Mouse (Mus musculus) lung, embryonic 16.5 days (tissue): Measurements from ENCODE around the gene Slc38a2. TPM values are rescaled to one million over a fixed set of nuclear protein-coding genes. Genes with fewer than 3 reads are reported as not detected.
A peak's percentile ranks its signal among the peaks of the same experiment; 100 is the strongest.

ENCODE experiments used
- ATAC-seq: fragments of 200-750 bp; cut with Nextera tagmentation; 2 replicates; pipeline ENCODE4 v1.8.0; 2017; ENCODE audit warnings: low read depth, mild to moderate bottlenecking, moderate library complexity
- H3K27ac ChIP-seq: fragments of 300-500 bp; sonication (generic); 2 replicates; pipeline ENCODE4 v1.5.1; 2014; ENCODE audit warnings: mild to moderate bottlenecking, control low read depth, low read length
- H3K27me3 ChIP-seq: fragments of 300-500 bp; sonication (generic); 2 replicates; pipeline ENCODE4 v1.6.1; 2014; ENCODE audit warnings: low read depth, low read length, mixed read lengths; ENCODE audit not compliant: control insufficient read depth, insufficient read depth
- H3K36me3 ChIP-seq: fragments of 300-500 bp; sonication (generic); 2 replicates; pipeline ENCODE4 v1.6.1; 2014; ENCODE audit warnings: low read length; ENCODE audit not compliant: control insufficient read depth, insufficient read depth
- H3K4me1 ChIP-seq: fragments of 300-500 bp; sonication (generic); replicated peaks from 2 replicates; pipeline ENCODE4 v1.6.1; 2014; ENCODE audit warnings: low read length, mixed read lengths; ENCODE audit not compliant: control insufficient read depth, insufficient read depth
- H3K4me2 ChIP-seq: fragments of 300-500 bp; sonication (generic); 2 replicates; pipeline ENCODE4 v1.6.1; 2014; ENCODE audit warnings: low read depth, low read length, control low read depth
- H3K4me3 ChIP-seq: fragments of 300-500 bp; sonication (generic); 2 replicates; pipeline ENCODE4 v1.5.1; 2014; ENCODE audit warnings: mild to moderate bottlenecking, low read length, control low read depth
- H3K9ac ChIP-seq: fragments of 300-500 bp; sonication (generic); 2 replicates; pipeline ENCODE4 v1.6.1; 2014; ENCODE audit warnings: low read length, control low read depth
- H3K9me3 ChIP-seq: fragments of 300-500 bp; sonication (generic); 2 replicates; pipeline ENCODE4 v1.6.1; 2016; ENCODE audit warnings: low read length; ENCODE audit not compliant: control insufficient read depth
- WGBS: fragments of 180-500 bp; shearing (Covaris S2); extraction: QIAGEN DNeasy Blood & Tissue Kit; methylation state at CpG from one replicate; pipeline ENCODE4 v1.1.7; 2014; 5-methylcytosine and 5-hydroxymethylcytosine counted together
- polyA plus RNA-seq: library from polyadenylated mRNA; unstranded; fragments of >200 nt; fragmentation: Nextera tagmentation; extraction: Ambion mirVana; gene quantifications from 2 replicates; pipeline ENCODE4 v1.2.1, GENCODE M21; 2015

Gene Slc38a2
- polyA plus RNA-seq, 1 experiment from 2014 or later = 155 TPM

- Histone ChIP-seq H3K27ac (peak within 1 kb of the TSS; percentile 97), H3K9me3 (no peaks in the 10 kb centered on the region), H3K27me3 (peaks cover 4% of the 10 kb centered on the region; the same call in 1 of the 2 replicates), H3K4me1 (peaks cover 11% of the 10 kb centered on the region; the same call in 1 of the 2 replicates), H3K4me3 (peak within 1 kb of the TSS; percentile 77), H3K36me3 (no peaks in the 10 kb centered on the region), H3K9ac (peak within 1 kb of the TSS; percentile 88), H3K4me2 (peak within 1 kb of the TSS; percentile 98)
- under 1% methylated on average over 65 of the region's 70 CpGs for WGBS
- peak; percentile 73 for ATAC-seq
Observed at GRCm38 (mm10) chr15:96642436-96643405, 56.8 kb downstream of the Slc38a2 start, which contains the start of gene Slc38a1. Gene Slc38a1 (minus strand): TSS chr15:96642913.

GRCm38 (mm10) chr15:96641821-96642435 is 57.6 kb downstream of the Slc38a2 start:
- Histone ChIP-seq H3K36me3 (no peaks in the 10 kb centered on the region), H3K9me3 (no peaks in the 10 kb centered on the region), H3K27ac (peak overlapping the region; percentile 97), H3K9ac (peak overlapping the region; percentile 88), H3K4me1 (peaks cover 11% of the 10 kb centered on the region; the same call in 1 of the 2 replicates), H3K4me3 (peak overlapping the region; percentile 77), H3K4me2 (peak overlapping the region; percentile 98), H3K27me3 (peaks cover 4% of the 10 kb centered on the region; the same call in 1 of the 2 replicates)
- ATAC-seq = peak; percentile 24; the same call in 1 of the 2 replicates
- under 1% methylated on average over 31 of the region's 31 CpGs for WGBS

- Histone ChIP-seq H3K4me3 (peak overlapping the region; percentile 77), H3K9ac (peak overlapping the region; percentile 85), H3K27ac (peak overlapping the region; percentile 95), H3K4me2 (peak overlapping the region; percentile 98), H3K4me1 (peaks cover 11% of the 10 kb centered on the region; the same call in 1 of the 2 replicates), H3K9me3 (no peaks in the 10 kb centered on the region), H3K36me3 (no peaks in the 10 kb centered on the region), H3K27me3 (peaks cover 4% of the 10 kb centered on the region; the same call in 1 of the 2 replicates)
- WGBS = under 1% methylated on average over 63 of the region's 63 CpGs
- peak; percentile 73 for ATAC-seq
Observed at GRCm38 (mm10) chr15:96641111-96641820, 58.3 kb downstream of the Slc38a2 start.

DNA sequence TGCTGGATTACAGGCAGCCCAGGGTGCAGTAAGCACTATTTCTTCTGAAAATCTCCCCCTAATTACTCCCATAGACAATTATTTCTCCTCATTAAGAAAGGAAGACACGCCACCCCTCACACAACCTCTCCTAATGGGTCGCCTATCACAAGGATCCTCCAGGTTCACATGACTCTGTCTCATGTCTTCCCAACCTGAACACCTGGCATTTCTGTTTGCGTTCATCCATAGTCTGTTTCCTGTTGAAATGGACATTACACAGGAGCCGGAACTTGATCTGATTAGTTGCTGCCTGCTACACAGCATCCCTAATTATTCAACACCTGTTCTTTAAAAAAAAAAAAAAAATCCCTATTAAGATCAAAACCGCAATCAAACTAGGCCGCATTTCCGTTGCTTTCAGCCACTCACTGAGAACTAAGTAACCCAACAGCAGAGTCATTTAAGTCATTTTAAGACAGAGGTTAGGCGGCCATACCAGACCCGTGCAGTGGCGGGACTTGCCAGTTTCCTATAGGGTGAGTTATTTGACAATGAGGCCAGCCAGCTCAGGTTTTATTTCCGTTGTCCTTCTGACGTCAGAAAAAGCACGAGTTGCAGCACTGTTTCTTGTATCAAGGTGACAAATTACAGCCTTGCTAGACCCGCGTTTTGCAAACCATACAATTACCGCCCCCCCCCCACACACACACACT is 59.1 kb downstream of the Slc38a2 start:
- Histone ChIP-seq H3K4me3 (peak overlapping the region; percentile 77), H3K4me1 (peaks cover 11% of the 10 kb centered on the region; the same call in 1 of the 2 replicates), H3K4me2 (peak overlapping the region; percentile 98), H3K36me3 (no peaks in the 10 kb centered on the region; the same call in 1 of the 2 replicates), H3K9me3 (no peaks in the 10 kb centered on the region), H3K27me3 (peaks cover 4% of the 10 kb centered on the region; the same call in 1 of the 2 replicates), H3K27ac (peak overlapping the region; percentile 95), H3K9ac (peak overlapping the region; percentile 85)
- ATAC-seq = no peak
- WGBS = 14% methylated on average over 16 of the region's 16 CpGs

DNA sequence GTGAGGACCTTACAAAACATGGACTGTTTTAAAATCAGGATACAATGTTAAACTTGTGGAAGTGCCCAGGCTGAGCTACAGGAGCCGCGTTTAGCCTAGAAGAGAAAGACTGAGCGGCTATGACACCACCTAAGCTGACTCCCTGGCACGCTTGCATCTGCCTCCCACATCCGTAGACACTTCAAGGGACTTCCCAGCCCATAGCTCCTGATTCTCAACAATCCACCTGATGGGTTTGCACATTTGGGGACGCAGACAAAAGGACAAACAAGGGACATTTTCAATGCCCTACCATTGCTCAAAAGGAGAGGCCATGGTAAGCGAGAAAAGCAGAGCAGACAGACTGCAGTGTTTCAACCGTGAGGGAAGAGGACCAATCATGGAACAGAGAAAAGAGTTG is 59.9 kb downstream of the Slc38a2 start:
- H3K4me2 ChIP-seq = peak overlapping the region; percentile 98
- H3K36me3 ChIP-seq = no peaks in the 10 kb centered on the region; the same call in 1 of the 2 replicates
- no peak for ATAC-seq
- peaks cover 11% of the 10 kb centered on the region; the same call in 1 of the 2 replicates for H3K4me1 ChIP-seq
- H3K4me3 ChIP-seq = peak overlapping the region; percentile 77
- no peak overlapping the region for H3K9ac ChIP-seq
- no peaks in the 10 kb centered on the region for H3K9me3 ChIP-seq
- WGBS = 57% methylated on average over 8 of the region's 8 CpGs
- peaks cover 4% of the 10 kb centered on the region; the same call in 1 of the 2 replicates for H3K27me3 ChIP-seq
- H3K27ac ChIP-seq = no peak overlapping the region

GRCm38 (mm10) chr15:96638656-96639055 is 60.9 kb downstream of the Slc38a2 start:
- Histone ChIP-seq H3K4me1 (peaks cover 11% of the 10 kb centered on the region; the same call in 1 of the 2 replicates), H3K27me3 (peaks cover 4% of the 10 kb centered on the region; the same call in 1 of the 2 replicates), H3K9ac (no peak overlapping the region), H3K4me2 (no peak overlapping the region), H3K4me3 (no peak overlapping the region), H3K36me3 (no peaks in the 10 kb centered on the region; the same call in 1 of the 2 replicates), H3K9me3 (no peaks in the 10 kb centered on the region), H3K27ac (no peak overlapping the region)
- WGBS = 63% methylated on average over 2 of the region's 2 CpGs
- ATAC-seq = no peak

DNA sequence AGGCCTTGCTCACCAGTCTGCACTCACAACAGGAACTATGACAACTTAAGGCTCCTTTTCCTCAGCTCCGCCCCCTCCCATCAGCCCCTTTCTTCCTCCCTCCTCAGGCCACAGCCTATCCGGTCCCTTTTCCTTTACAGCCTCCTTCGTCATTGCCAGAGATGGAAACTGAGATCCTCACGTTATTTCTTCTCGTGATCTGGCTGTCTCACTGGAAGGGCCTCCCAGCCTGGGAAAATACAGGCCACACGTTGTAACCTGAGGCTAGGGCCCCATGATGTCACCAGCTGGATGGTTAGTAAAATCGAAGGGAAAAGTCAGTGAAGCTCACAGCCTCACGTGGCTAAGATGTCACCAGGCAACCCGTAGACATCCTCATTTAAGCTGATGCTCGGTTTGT is 61.4 kb downstream of the Slc38a2 start:
- Histone ChIP-seq H3K36me3 (no peaks in the 10 kb centered on the region; the same call in 1 of the 2 replicates), H3K27me3 (peaks cover 4% of the 10 kb centered on the region; the same call in 1 of the 2 replicates), H3K4me2 (no peak overlapping the region), H3K4me1 (peaks cover 11% of the 10 kb centered on the region; the same call in 1 of the 2 replicates), H3K9ac (no peak overlapping the region), H3K4me3 (no peak overlapping the region), H3K9me3 (no peaks in the 10 kb centered on the region), H3K27ac (no peak overlapping the region)
- 53% methylated on average over 10 of the region's 10 CpGs for WGBS
- no peak for ATAC-seq
